In the genomic region with DNA sequence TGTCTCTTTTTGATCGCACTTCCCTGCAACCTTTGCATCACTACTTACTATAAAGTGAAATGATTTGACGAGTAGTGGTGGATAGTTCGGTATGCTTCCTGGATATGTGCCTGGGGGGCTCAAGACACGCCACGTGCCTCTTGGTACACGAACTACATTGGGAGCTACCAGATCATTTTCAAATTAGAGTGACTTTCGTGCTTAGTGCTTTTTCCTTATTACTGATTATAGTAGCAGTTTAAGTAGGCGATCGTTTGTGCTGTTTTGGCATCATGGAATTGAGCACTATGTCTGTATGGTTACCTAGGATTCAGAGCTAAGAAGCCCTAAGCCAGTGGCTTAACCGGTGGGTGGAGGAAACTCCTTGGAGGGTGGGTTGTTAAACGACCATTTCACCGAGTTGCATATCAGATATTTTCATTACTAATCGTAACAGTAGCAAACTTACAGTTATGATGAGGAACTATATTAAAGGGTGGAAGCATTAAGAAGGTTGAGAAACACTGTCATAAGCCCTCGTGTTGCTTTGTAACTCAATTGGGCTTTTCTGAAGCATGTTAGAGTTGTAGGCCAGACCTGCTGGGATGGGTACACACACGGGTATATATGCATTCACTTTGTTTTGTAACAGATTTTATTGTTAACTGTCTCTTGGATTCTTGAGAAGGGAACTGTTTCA, we compare ENCODE assay signal across 8 mouse cellular contexts. TPM values are rescaled to one million over a fixed set of nuclear protein-coding genes. Genes with fewer than 3 reads are reported as not detected.
DNase-seq lines count a peak whose midpoint lies in the region; ATAC-seq and TF ChIP-seq lines count a peak whose summit lies in the region.

No protein-coding gene starts in this region.

- no peak for DNase-seq in heart, postnatal 14 days
- no peak for DNase-seq in G1E (ENCODE audit: low spot score)
- DNase-seq in urinary bladder, adult 2 months (ENCODE audit: low spot score): no peak
- DNase-seq in thymus, postnatal 14 days: no peak
- no peak for DNase-seq in gastrocnemius, postnatal 14 days

- 0 out of 2 replicates have a peak, but pooled peaks have one; percentile 7 for ATAC-seq in heart, embryonic 14.5 days (ENCODE audit: insufficient number of reproducible peaks, insufficient read depth, low FRiP score, low read depth)
- no peak for ATAC-seq in G1E (ENCODE audit: extremely low read depth, insufficient number of reproducible peaks, low FRiP score, poor library complexity, severe bottlenecking)
- ATAC-seq in granulocyte monocyte progenitor cell, adult 5-6 weeks (replicated peaks; ENCODE audit: poor library complexity, severe bottlenecking): 0 out of 2 replicates have a peak, but pooled peaks have one; percentile 7
- ATAC-seq in midbrain, embryonic 12.5 days (ENCODE audit: low FRiP score, low read depth): no peak

- peak overlapping the region; percentile 82 to 90 for H3K4me3 ChIP-seq in heart, embryonic 14.5 days (ENCODE audit: control insufficient read depth in 1 of 2, insufficient read depth in 1 of 2, low read depth in 1 of 2, low read length in 2 of 2)
- peak overlapping the region; percentile 91 for H3K4me3 ChIP-seq in G1E (ENCODE audit: low read depth, low read length)
- peak overlapping the region; percentile 88 for H3K4me3 ChIP-seq in midbrain, embryonic 12.5 days

- intact Hi-C loops in heart, postnatal 14 days (cut with DNase I): loop anchor here (5.0 to 10.0 kb wide), 2 partner anchors 305 to 517 kb away; partner anchors contain the start of gene Rapgef2
- intact Hi-C loops in gastrocnemius, postnatal 14 days (cut with DNase I; ENCODE audit: low total_unique reads): no loop called here

- peak overlapping the region; percentile 79 for H3K4me2 ChIP-seq in heart, embryonic 14.5 days (ENCODE audit: low read length)
- H3K4me2 ChIP-seq in midbrain, embryonic 12.5 days (replicated peaks): peak overlapping the region; percentile 80

- H3K9me3 ChIP-seq in heart, embryonic 14.5 days (ENCODE audit: control insufficient read depth, low read length): no peaks in the 10 kb centered on the region
- H3K9me3 ChIP-seq in G1E (replicated peaks): no peaks in the 10 kb centered on the region
- no peaks in the 10 kb centered on the region for H3K9me3 ChIP-seq in midbrain, embryonic 12.5 days

- WGBS in heart, embryonic 14.5 days: 4% methylated on average over 15 of the region's 15 CpGs
- 7% methylated on average over 15 of the region's 15 CpGs for WGBS in midbrain, embryonic 12.5 days

- peak overlapping the region; percentile 95 for H3K9ac ChIP-seq in heart, embryonic 14.5 days (ENCODE audit: low read length)
- H3K9ac ChIP-seq in midbrain, embryonic 12.5 days (replicated peaks): peak overlapping the region; percentile 79

- H3K27ac ChIP-seq in heart, embryonic 14.5 days (replicated peaks in 1 of 2; ENCODE audit: control insufficient read depth in 1 of 2, insufficient read depth in 1 of 2, low read depth in 2 of 2, low read length in 2 of 2): peak overlapping the region; percentile 69 to 83
- H3K27ac ChIP-seq in midbrain, embryonic 12.5 days (replicated peaks): peak overlapping the region; percentile 77

- H3K4me1 ChIP-seq in heart, embryonic 14.5 days (ENCODE audit: control insufficient read depth in 2 of 2, insufficient read depth in 2 of 2, low read length in 2 of 2): peaks cover 0 to 10% of the 10 kb centered on the region in 2 experiments; a peak in 2 of 4 replicates
- H3K4me1 ChIP-seq in G1E (ENCODE audit: insufficient read depth, low read depth, low read length): peaks cover 45% of the 10 kb centered on the region
- H3K4me1 ChIP-seq in midbrain, embryonic 12.5 days: peaks cover 10% of the 10 kb centered on the region

- H3K27me3 ChIP-seq in heart, embryonic 14.5 days (ENCODE audit: control insufficient read depth, insufficient read depth, low read length): no peaks in the 10 kb centered on the region
- H3K27me3 ChIP-seq in G1E (ENCODE audit: insufficient read depth, low read length): no peaks in the 10 kb centered on the region
- no peaks in the 10 kb centered on the region for H3K27me3 ChIP-seq in midbrain, embryonic 12.5 days

- TF ChIP-seq CTCF in G1E (IDR thresholded peaks at IDR 0.05; ENCODE audit: low read depth, low read length): no peak

- H3K36me3 ChIP-seq in heart, embryonic 14.5 days (ENCODE audit: control insufficient read depth, insufficient read depth, low read length): peaks cover 37% of the 10 kb centered on the region
- H3K36me3 ChIP-seq in G1E (replicated peaks): peaks cover 40% of the 10 kb centered on the region
- H3K36me3 ChIP-seq in midbrain, embryonic 12.5 days: peaks cover 35% of the 10 kb centered on the region

RNA-seq across cellular contexts. Expression of gene Ppid, which starts 0.8 kb away (rescaled TPM):
- polyA plus RNA-seq in heart, embryonic 14.5 days (2014; fragmentation: Nextera tagmentation; extraction: Ambion mirVana): 95.6 and 95.7 TPM in 2 replicates
- total RNA-seq in heart, postnatal 14 days (2021): 10 to 100 TPM; 35.2 to 39.8 TPM
- total RNA-seq in G1E (2014; fragmentation: Nextera tagmentation): 156 and 169 TPM in 2 replicates
- total RNA-seq in G1E (2017): 213 and 235 TPM in 2 replicates
- 23.6 and 32.6 TPM in 2 replicates for polyA plus RNA-seq in G1E (2012)
- total RNA-seq in granulocyte monocyte progenitor cell, adult 5-6 weeks (2014; fragmentation: Nextera tagmentation): 131 and 212 TPM in 2 replicates
- 358 and 378 TPM in 2 replicates for total RNA-seq in granulocyte monocyte progenitor cell, adult 5-6 weeks (2017)
- 162 and 170 TPM in 2 replicates for polyA plus RNA-seq in midbrain, embryonic 12.5 days (2016; fragmentation: Nextera tagmentation; extraction: Ambion mirVana)
- 55.5 and 65.6 TPM in 2 replicates for polyA plus RNA-seq in urinary bladder, adult 2 months (2012; rRNA removed)
- total RNA-seq in gastrocnemius, postnatal 14 days (2021): 10 to 100 TPM; 29.5 to 29.6 TPM

RNA-seq across cellular contexts. Expression of gene Fnip2, which starts 24.3 kb away (rescaled TPM):
- 4.3 and 4.5 TPM in 2 replicates for polyA plus RNA-seq in heart, embryonic 14.5 days (2014; fragmentation: Nextera tagmentation; extraction: Ambion mirVana)
- 10 to 100 TPM; 13.9 to 15.9 TPM for total RNA-seq in heart, postnatal 14 days (2021)
- total RNA-seq in G1E (2014; fragmentation: Nextera tagmentation) (71.3 and 81.8 TPM in 2 replicates), G1E (2017) (54.5 and 57.6 TPM in 2 replicates)
- polyA plus RNA-seq in G1E (2012): 3.2 and 3.5 TPM in 2 replicates
- 13.1 and 13.2 TPM in 2 replicates for total RNA-seq in granulocyte monocyte progenitor cell, adult 5-6 weeks (2014; fragmentation: Nextera tagmentation)
- 6.3 TPM in 2 replicates for total RNA-seq in granulocyte monocyte progenitor cell, adult 5-6 weeks (2017)
- 7.0 and 7.4 TPM in 2 replicates for polyA plus RNA-seq in midbrain, embryonic 12.5 days (2016; fragmentation: Nextera tagmentation; extraction: Ambion mirVana)
- 8.0 and 9.7 TPM in 2 replicates for polyA plus RNA-seq in urinary bladder, adult 2 months (2012; rRNA removed)
- total RNA-seq in gastrocnemius, postnatal 14 days (2021): 1 to 10 TPM; 4.9 to 5.3 TPM

RNA-seq across cellular contexts. Expression of gene 4930579G24Rik, which starts 36.9 kb away (rescaled TPM):
- polyA plus RNA-seq in heart, embryonic 14.5 days (2014; fragmentation: Nextera tagmentation; extraction: Ambion mirVana): 25.1 and 26.1 TPM in 2 replicates
- 1 to 10 TPM; 1.9 to 3.0 TPM for total RNA-seq in heart, postnatal 14 days (2021)
- total RNA-seq in G1E (2014; fragmentation: Nextera tagmentation) (48.3 and 48.5 TPM in 2 replicates), G1E (2017) (16.0 and 17.4 TPM in 2 replicates)
- 2.3 and 3.4 TPM in 2 replicates for polyA plus RNA-seq in G1E (2012)
- total RNA-seq in granulocyte monocyte progenitor cell, adult 5-6 weeks (2014; fragmentation: Nextera tagmentation): 21.0 and 30.7 TPM in 2 replicates
- 24.6 and 27.9 TPM in 2 replicates for total RNA-seq in granulocyte monocyte progenitor cell, adult 5-6 weeks (2017)
- polyA plus RNA-seq in midbrain, embryonic 12.5 days (2016; fragmentation: Nextera tagmentation; extraction: Ambion mirVana): 17.8 and 21.3 TPM in 2 replicates
- polyA plus RNA-seq in urinary bladder, adult 2 months (2012; rRNA removed): 3.6 and 3.7 TPM in 2 replicates
- 1 to 10 TPM; 2.3 to 2.7 TPM for total RNA-seq in gastrocnemius, postnatal 14 days (2021)

RNA-seq across cellular contexts. Expression of gene Etfdh, which starts 37.4 kb away (rescaled TPM):
- polyA plus RNA-seq in heart, embryonic 14.5 days (2014; fragmentation: Nextera tagmentation; extraction: Ambion mirVana): 189 and 203 TPM in 2 replicates
- total RNA-seq in heart, postnatal 14 days (2021): 100 to 1,000 TPM; 545 to 570 TPM
- total RNA-seq in G1E (2014; fragmentation: Nextera tagmentation) (54.1 and 58.2 TPM in 2 replicates), G1E (2017) (59.9 and 63.9 TPM in 2 replicates)
- polyA plus RNA-seq in G1E (2012): 19.0 and 20.4 TPM in 2 replicates
- 28.2 and 35.6 TPM in 2 replicates for total RNA-seq in granulocyte monocyte progenitor cell, adult 5-6 weeks (2014; fragmentation: Nextera tagmentation)
- total RNA-seq in granulocyte monocyte progenitor cell, adult 5-6 weeks (2017): 60.0 and 68.4 TPM in 2 replicates
- polyA plus RNA-seq in midbrain, embryonic 12.5 days (2016; fragmentation: Nextera tagmentation; extraction: Ambion mirVana): 45.2 and 48.2 TPM in 2 replicates
- polyA plus RNA-seq in urinary bladder, adult 2 months (2012; rRNA removed): 32.6 and 34.3 TPM in 2 replicates
- 100 to 1,000 TPM in 1 of 2 experiments, 10 to 100 TPM in 1; 97.3 to 138 TPM for total RNA-seq in gastrocnemius, postnatal 14 days (2021)

Comparison
In these comparisons a context has a peak if more than half of its experiments do, and no peak if none do; other contexts are left out.
1. ATAC-seq: peak in heart, embryonic 14.5 days (single experiment) and granulocyte monocyte progenitor cell, adult 5-6 weeks (single experiment); none in G1E (single experiment) and midbrain, embryonic 12.5 days (single experiment).
2. RNA of gene 4930579G24Rik, which starts 36.9 kb away (total RNA-seq): 16.0 to 48.5 TPM in G1E and 21.0 to 30.7 TPM in granulocyte monocyte progenitor cell, adult 5-6 weeks; 1.9 to 3.0 TPM in heart, postnatal 14 days and 2.3 to 2.7 TPM in gastrocnemius, postnatal 14 days; every median in the first group is over 4 times any median in the second.
3. Peak in every context shown above with its lines, with median percentiles within 50 percentile points of each other: H3K4me3 ChIP-seq.